Mouse (Mus musculus) right cerebral cortex, postnatal 14 days (tissue): ENCODE data around the gene Ezr.
"Not testable (repeated sequence)": the region's sequence is repeated elsewhere in the genome, so short reads cannot be mapped to it uniquely, and the experiment has no call there.

ENCODE experiments used
- DNase-seq: peaks from one replicate; pipeline ENCODE4 v3.0.0; 2022

Ezr gene

DNA sequence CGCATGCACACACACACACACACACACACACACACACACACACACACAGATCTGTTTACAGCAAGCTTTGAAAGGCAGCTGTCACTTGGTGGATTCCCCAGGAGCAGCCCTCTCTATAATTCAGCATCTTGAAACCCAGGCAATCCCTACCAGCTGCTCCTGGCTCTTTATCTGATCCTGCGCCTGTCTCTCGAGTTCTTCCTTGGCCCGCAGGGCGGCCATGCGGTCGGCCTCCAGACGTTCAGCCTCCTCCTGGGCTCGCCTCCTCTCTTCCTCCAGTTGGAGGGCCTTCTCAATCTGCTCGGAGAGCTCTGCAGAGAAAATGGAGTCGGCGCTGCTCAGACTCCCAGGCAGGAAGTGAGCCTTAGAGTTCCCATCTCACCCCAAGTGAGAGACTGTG, 41.3 kb downstream of the Ezr start:
- DNase-seq, result no peak

DNA sequence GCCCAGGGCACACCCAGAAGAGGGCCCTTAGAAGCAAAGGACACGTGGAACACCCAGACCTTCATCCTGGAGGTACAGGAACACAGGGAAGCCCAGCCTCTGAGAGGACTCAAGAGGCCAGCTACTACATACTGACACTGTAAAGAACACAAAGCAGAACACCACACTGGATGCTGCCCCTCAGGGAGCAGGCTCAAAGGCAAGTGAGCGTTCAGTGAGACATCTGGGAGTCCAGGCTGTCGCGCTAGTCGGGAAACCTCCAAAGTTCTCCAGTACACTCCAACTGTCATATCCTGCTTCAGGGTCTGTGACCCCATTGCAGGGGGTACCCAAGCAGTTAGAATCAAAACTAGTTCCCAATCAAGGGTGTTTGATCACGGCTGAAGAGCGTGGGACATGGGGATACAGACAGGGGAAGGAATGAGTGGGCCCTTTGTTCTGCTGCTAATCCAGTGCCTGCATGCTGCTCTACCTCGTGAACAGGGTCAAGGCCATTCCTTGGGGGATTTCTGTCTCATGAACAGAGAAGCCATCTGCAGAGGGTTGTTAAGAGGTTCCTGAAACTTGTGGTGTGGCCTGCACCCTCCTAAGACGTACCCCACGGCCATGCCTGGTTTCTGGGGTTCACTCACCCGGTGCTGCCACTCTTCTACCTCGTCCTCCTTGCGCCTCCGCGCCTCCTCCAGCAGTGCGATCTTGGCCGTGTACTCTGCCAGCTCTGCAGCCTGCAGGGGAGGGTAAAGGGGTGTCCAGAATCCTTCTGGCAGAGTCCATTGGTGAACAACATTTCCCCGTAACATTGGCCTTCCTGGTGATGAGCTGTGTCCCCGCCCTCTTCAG, 42.0 kb downstream of the Ezr start:
- DNase-seq, result no peak

DNA sequence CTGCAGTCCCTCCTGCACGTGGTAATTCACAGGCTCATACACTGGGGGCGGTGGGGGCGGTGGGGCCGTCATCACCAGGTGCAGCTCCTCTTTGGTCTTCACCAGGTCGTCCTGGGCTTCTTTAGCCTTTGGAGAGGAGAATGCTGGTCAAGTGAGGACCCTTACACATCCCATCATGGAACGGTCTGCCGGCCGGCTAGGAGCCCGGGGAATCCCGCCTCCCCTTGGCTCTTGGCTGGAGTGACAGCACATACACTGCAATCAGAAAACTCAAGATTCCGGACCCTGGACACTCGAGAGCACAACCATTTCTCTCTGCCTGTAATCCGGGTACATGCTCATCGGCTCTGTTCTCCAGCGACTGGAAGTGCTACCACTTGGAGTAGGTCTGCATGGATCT, 42.8 kb downstream of the Ezr start:
- DNase-seq, result no peak

DNA sequence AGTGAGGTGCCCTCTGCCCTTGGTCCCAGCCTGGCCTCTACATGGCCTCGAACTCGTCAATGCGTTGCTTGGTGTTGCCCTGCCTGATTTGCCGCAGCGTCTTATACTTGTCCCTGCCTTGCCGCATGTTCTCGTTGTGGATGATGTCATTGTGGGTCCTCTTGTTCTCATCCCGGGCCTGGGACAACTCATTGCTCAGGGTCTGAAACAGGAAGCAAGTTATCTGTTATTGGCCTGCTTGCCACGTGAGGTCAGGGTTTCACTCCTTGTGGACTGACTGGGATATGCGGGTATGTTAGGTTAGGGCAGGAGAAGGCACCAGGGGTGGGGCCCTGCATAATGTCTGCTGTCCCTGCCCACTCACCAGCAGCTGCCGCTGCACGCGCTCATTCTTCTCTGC, 43.3 kb downstream of the Ezr start:
- DNase-seq, result no peak

DNA sequence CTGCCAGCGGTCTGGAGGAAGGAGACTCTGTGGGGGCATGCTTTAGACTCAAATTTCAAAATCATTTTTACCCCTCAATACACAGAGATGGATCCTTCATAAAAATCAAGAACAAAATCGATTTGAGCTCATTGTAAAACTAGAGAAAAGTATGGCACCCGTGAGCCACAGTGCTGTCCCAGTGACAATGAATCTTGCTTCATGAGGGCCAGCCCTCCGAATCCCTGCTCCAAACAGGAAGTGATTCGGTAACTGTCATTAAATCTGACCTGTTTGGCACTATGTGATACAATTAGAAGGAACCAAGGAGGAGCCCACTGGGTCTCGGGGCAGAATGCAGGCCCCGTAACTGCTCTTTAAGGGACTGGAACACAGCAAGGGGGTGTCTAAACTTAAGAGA, 43.7 kb downstream of the Ezr start:
- no peak for DNase-seq

DNA sequence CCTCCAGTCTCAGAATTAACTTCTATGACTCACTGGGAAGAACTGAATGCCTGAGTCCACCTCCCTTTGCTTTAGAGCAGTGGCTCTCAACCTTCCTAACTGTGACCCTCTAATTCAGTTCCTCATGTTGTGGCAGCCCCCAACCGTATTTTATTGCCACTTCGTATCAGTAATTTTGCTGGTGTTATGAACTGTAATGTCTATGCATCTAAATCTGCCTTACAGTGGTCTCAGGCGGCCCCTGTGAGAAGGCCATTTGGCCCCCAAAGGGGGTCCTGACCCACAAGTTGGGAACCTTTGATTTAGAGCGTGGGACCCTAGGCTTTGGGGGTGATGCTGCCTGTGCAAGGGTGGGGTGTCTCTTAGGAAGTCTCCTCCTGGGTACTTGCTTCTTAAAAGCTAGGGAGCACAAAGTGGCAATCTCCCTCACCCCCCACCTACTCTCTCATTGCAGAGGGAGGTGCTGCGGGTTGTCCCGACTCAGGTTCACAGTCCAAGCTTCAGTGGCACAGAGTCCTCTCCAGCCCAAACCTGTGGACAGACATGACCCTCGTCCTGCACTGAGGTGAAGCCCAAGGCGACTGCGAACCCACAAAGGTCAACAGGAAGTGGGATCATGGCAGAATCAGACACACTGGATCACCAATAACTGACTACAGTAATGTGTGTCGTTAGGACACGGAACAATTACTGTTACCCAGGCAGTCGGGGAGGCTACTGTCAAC, 45.1 kb downstream of the Ezr start:
- DNase-seq, result no peak

DNA sequence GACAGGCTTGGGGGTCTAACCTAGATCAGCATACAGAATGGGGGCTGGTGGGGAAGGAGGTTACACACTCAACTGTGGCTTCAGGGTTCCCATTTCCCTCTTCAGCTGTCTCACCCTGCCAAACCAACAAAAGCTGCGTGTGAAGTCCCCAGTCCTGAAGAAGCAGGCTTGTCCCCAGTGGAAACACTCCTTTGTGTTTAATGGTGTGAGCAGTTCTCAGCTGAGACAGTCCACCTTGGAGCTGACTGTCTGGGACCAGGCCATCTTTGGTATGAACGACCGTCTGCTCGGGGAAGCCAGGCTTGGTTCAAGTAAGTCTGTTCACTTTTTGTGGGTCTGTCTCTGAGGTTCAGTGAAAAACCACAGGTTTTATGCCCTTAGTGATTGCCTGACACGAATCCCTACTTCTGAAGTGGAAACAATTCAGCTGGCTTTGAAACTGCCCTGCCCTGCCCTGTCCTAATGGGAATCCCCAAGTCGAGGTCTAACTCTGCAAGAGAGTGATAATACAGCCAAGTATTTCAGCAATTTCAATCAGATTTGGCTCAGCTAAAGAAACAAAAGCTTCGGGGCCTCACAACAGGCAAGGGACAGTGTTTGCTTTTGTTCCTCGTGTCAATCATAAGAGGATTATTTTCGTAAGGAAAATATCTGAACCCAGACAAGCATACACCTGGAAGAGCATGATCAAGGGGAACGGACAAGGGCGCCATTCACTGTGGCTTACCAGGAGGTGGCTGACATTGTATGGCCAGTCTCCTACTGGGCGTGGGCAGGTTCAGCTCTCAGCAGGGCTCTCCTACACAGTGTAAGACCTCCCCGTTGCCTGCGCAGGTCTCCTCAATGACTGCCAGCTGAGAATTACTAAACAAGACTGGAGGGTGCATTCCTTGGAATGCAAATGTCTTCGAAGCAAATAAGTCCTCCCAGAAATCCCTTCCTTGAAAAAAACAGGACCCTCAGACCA, 46.0 kb downstream of the Ezr start:
- DNase-seq, result no peak

DNA sequence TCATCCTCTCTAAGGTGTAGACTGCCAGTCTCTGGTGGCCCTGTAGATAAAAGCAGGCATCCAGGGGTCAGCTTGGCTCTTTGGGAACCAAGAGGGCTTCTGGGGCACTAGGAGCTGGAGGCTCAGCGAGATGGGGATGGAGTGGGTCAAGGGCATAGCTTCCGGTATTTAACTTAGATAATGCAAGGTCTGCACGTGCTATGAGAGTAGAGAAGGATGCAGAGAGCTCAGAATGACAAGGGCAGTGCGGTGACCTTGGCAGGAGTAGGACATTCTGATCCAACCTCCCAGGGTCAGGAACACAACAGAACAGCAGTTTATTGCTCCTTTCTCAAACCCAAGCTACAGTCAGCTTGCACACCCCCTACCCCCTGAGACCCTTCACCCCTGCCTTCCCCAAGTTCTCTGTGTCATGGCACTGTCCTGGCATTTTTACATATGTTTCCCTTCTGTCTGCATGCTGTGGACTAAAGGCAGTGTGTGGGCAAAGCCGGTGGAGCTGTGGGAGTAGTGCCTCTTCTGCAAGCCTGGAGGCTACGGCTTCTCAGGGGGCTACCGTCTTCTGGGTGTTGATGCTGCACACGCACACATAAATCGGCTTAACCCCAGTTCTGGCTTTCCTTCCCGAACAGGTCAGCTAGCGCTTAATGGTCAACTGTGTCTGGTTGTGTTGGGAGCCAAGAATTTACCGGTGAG, 47.7 kb downstream of the Ezr start:
- no peak for DNase-seq

DNA sequence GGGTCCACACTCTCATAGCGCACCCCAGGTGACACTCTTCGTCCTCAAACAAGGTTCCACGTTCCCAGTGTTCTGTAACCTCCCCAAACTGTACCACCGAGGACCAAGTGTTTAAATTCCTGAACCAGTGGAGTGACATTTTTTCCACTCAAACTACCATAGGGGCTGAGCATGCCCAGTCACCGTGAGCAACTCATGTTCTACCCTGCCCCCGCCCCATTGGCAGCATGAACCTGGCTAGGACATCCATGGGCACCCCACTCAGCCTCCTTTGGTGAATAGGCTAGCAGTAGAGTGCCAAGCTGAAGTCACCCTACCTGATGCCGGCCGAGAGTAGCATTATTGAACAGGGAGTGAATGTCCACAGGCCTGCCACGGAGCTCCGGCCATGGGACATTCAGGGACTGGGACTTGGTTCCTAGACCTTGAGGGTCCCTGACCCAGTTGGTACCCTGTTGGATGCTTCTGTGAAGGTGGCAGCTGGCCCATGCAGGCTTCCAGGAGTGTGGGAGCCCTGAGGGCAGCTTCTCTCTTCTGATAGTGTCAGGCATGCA, 49.2 kb downstream of the Ezr start:
- DNase-seq, result no peak

DNA sequence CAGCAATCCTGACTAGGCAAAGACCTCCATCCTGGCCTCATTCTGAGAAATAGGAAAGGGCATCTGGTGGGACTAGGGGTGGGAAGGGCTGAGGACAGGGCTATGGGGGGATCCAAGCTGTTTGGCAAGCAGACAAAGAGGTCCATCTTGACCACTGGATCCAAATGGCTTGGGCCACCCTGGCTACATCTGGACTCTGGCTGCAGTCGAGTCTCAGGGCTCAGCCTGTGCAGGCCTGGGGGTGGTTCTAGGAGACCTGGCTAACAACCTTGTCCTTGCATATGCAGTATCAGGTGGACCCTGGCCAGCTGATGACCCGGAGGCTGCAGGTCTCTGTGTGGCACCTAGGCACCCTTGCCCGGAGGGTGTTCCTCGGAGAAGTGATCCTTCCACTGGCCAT, 49.9 kb downstream of the Ezr start:
- DNase-seq, result no peak

DNA sequence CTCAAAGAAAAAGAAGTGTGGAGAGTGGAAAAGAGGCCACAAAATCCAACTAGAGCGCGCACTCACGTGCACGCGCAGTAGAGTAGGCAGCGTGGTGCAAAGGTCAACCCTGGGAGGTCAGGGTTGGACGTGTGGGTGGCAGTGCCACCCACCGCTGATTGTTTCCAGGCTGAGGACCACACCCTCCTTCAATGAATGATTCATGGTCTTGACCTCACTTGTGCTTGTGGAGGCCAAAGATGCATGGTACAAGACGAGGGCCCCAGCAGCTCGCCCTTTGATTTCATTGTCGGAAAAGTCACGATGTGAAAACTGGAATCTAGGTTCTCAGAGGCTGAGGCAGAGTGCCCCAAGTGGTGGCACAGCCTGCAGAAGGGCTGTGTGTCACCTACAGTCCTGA, 51.0 kb downstream of the Ezr start:
- no peak for DNase-seq

DNA sequence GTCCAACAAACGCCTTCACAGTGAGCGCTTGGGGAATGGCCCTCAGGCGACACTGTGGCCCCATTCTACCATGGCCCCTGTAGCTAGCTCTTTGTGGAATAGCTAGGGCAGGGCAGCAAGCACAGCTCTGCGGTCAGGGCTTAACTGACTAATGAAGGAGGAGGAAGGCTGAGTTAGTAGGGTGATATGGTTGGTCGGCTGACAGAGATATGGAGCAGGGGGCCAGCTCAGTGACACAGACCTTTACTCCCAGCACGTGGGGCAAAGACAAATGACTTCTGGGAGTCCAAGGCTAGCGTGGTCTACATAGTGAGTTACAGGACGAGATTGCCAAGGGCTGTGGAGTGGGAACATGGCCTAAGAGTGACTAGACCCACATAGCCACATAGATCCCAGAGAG, 51.5 kb downstream of the Ezr start:
- no peak for DNase-seq

DNA sequence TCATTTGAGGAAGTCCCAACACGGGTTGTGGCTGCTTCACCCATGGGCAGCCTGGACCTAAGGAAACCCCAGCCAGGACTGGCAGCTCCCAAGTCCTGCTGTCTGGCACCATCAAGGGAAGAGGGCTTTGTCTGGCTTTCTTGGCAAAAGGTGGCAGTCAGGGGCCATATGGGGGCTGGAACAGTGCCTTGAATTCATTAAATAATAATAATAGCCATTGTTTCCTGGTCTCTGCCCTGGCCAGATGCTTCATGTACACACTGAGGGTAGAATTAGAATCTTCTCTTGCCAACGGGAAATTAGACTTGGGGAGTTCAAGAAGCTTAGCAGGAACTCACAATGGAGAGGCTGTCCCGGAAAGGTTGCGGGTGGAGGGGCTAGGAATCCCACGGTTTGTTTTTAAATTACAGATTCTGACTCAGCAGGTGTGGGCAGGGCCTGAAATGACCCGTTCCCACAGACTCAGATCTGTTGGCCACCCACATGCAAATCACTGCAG, 53.3 kb downstream of the Ezr start:
- no peak for DNase-seq

DNA sequence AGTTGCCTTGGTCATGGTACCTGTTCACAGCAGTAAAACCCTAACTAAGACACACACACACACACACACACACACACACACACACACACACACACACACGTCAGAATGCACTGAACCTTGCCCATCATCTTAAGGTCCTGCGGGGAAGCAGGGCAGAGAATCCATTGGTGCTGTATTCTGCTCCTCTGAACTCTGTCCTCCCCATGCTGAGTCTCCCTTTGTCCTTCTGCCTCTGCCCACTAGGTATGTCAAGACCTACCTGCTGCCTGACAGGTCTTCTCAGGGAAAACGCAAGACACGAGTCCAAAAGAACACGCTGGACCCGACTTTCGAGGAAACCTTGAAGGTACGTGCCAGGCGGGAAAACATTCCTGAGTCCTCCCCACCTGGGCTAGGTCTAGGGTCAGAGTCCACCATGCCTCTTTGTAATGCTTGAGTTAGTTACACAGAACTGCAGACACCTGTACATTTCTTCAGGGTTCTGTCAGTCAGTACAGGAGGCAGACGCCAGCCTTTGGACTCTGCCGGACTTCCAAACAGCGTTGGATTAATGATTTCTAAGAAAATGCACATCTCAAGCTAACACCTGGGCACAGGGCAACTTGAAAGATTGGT, 54.5 kb downstream of the Ezr start:
- no peak for DNase-seq

DNA sequence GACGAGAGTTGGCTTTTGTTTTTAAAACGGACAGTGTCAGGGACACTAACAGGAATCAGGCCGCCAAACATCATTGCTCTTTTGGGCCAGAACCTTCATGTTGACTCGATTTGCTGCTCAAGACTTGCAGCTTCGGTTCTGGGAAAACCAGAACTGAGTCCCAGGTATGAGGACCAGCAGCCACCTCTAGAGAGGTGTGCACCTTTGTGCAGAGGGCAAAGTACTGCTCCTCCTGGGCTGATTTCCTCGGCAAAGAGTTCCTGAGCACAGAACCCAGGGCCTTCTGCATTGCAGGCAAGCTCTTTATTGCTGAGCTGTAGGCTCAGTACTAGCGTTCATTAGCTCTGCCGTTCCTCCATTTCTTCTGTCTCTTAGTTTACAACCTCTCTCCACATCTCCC, 68.6 kb downstream of the Ezr start:
- not testable (repeated sequence) for DNase-seq

DNA sequence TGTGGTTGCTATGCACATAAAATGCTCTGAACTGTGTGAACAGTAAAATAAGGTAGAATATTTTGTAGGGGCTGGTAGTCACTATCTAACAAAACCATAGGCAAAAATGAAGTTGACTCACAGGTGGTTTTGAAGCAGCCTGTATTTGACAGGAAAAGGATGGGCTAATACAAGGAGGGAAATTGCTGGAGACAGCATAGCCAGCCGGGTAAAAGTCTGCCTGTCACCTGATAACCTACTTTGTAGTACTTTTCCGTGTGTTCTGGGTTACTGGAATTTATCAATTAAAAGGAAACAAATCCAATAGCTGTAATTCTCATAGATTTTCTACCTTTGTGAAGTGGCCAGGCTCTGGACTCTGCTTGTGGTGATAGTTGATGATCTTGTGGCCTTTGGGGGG, 69.1 kb downstream of the Ezr start:
- not testable (repeated sequence) for DNase-seq

DNA sequence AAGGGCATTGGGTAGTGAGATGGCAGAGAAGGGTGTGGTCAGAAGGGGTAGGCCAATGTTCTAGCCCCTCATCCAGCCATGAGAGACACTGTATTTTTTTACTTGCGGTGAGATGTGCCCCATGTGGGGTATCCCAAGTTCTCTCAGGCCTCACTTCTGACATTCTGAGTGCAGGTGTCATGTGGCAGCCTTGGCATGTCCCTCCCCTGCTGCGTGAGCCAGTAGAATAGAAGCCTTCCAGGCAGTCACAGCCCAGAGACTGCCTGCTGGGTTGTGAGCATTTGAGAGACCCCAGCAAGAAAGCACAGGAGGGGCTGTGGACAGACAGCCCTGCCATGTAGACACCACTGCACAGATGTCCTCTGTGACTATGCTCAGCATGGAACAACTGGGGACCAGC, 74.4 kb downstream of the Ezr start:
- DNase-seq, result not testable (repeated sequence)

DNA sequence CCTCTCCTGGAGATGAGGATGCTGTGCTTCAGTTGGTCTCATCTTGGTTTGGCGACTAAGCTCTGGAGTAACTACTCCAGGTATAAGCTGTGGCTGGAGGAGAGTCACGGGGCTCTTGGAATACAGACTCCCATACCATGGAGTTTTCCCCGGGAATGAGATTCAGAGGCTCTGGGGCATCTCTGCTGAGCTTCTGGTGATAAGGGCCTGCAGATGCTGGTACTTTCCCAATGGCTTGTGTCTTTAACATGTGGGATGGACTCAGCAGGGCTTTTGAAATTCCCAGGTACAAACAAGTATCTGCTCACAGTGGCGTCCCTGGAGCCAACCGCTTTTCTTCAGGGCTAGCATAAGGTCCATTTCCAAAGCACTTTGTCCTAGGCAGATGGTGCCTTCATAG, 75.2 kb downstream of the Ezr start:
- DNase-seq, result not testable (repeated sequence)

DNA sequence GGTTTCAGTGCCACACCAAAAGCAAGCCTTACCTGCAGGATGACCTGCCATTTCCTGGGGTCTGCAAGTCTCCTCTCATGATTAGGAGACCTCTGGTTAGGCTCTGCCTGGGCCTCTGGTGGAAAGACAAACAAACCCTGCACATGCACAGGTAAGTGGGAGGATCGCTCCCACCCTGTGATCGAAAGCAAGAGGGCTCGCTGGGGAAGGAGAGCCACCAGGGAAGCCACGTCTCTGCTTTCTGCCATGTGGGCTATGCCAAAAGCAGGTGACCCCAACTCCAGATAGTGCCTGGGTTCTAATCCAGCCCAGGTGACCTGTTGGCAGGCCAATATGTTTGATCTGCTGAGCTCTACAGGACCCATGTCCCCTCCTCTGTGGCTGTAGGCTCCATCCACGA, 76.1 kb downstream of the Ezr start:
- DNase-seq, result not testable (repeated sequence)

DNA sequence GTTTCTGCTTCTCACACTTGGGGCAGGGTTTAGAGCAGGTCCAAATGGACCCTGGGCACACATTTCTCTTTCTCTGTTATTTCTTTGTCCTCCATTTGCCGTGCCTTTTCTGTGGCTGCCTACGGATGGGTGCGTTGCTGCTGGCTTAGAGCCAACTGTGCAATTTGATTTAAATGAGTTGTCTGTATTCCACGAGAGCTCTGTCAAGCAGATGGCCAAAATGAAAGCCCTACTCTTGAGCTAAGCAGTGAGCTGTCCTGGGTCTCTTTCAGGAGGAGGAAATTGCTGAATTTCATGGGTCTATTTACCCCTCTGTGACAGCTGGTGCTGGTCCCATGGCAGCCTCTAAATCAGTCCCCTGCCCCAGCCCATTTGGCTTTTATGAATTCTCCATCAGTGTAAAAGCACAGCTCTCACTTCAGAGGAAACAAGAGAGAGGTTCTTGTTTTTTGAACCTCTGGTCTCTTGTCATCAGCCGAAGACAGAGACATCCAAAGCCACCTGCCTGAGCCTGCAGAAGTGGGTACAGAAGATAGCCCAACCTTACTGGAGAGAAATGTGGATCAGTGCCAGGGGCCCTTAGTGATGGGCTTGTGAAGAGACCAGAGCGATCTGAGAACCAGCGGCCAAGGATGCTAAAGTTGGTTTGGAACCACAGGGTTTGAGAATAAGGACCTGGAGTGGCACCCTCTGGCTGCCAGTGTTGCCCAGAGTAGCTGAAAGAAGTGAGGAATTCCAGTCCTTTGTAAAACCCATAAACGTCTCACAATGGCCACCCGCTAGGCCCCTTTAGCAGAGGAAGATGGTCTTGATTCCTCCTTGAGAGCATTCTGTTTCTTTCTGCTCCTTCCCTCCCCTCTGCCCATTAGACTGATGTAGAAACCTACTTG, 79.0 kb downstream of the Ezr start:
- DNase-seq, result not testable (repeated sequence)
